Mouse (Mus musculus) heart, adult 2 months (tissue): ENCODE data around the gene Rbpj.

Experiments
- CTCF ChIP-seq: fragments of 200-600 bp; IDR thresholded peaks from 2 replicates; pipeline ENCODE4 v1.8.1; 2022; ENCODE audit warnings: antibody characterized with exemption, mild to moderate bottlenecking, moderate library complexity
- EP300 ChIP-seq: fragments of 200-500 bp; IDR thresholded peaks from 2 replicates; pipeline ENCODE4 v1.6.1; 2011; ENCODE audit warnings: low read depth, low read length, control low read depth; ENCODE audit not compliant: insufficient read depth

GRCm38 (mm10) chr5:53686379-53686778, 220.4 kb downstream of the Rbpj start:
- TF ChIP-seq CTCF (no peak), EP300 (no peak)
